Mouse (Mus musculus): Measurements from ENCODE around the gene Jrkl. TPM values are rescaled to one million over a fixed set of nuclear protein-coding genes. Genes with fewer than 3 reads are reported as not detected.

The Jrkl gene
- total and polyA plus RNA-seq, 3 experiments = 0.23 to 11.9 (median 11.3) TPM

DNA sequence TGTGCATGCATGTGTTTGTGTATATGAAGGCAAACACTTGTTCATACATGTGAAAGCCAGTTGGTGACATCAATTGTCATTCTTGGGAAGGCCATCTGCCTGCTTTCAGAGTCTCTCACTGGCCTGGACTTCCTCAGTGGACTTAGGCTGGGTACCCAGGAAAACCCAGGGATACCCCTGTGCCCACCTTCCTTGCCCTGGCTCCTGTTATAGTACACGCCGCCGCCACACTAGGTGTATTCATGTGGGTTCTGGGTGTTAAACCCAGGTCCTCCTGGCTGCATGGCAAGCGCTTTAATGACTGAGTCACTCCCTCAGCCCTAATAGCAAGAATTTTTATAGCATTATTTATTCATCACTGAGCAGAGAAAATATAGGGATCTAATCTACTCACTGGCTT lies 51.0 kb downstream of the Jrkl start:
- no peak for ATAC-seq (ENCODE audit: extremely low read depth, insufficient number of reproducible peaks, low FRiP score, poor library complexity, severe bottlenecking)
- TF ChIP-seq GATA2 (IDR thresholded peaks at IDR 0.05; ENCODE audit: borderline replicate concordance, low read depth, low read length) = no peak
- no peak for TF ChIP-seq POLR2AphosphoS5 (IDR thresholded peaks at IDR 0.05; ENCODE audit: insufficient replicate concordance, low read depth, low read length)
- no peak for TF ChIP-seq GATA1 (IDR thresholded peaks at IDR 0.05; ENCODE audit: borderline replicate concordance, low read length)
- no peak for TF ChIP-seq TAL1 (conservative IDR thresholded peaks at IDR 0.05; ENCODE audit: low read depth, low read length)
- no peak for TF ChIP-seq CTCF (IDR thresholded peaks at IDR 0.05; ENCODE audit: low read depth, low read length)
- no peaks in the 10 kb centered on the region for H3K4me1 ChIP-seq (ENCODE audit: insufficient read depth, low read depth, low read length)

More for the DNA sequence above, 51.0 kb downstream of the Jrkl start:
- H3K27me3 ChIP-seq (ENCODE audit: insufficient read depth, low read length) = no peaks in the 10 kb centered on the region
- no peak overlapping the region for H3K4me3 ChIP-seq (ENCODE audit: low read depth, low read length)
- no peak for DNase-seq (ENCODE audit: low spot score)
- H3K9me3 ChIP-seq (replicated peaks) = no peaks in the 10 kb centered on the region
- H3K36me3 ChIP-seq (replicated peaks) = no peaks in the 10 kb centered on the region

Other genes with a start within 250 kb of the Jrkl start
- gene Ccdc82, start 1.1 kb upstream of the Jrkl start, total RNA-seq (2014; fragmentation: Nextera tagmentation) = 72.8 and 74.6 TPM in 2 replicates
- gene Ccdc82, start 1.1 kb upstream of the Jrkl start, total RNA-seq (2017) = 52.1 and 59.1 TPM in 2 replicates
- gene Ccdc82, start 1.1 kb upstream of the Jrkl start, polyA plus RNA-seq (2012) = 2.2 and 3.6 TPM in 2 replicates
- gene Maml2, start 52.1 kb upstream of the Jrkl start, total RNA-seq (2014; fragmentation: Nextera tagmentation) = 5.4 and 5.7 TPM in 2 replicates
- gene Maml2, start 52.1 kb upstream of the Jrkl start, total RNA-seq (2017) = 0.81 and 1.3 TPM in 2 replicates
- 0.24 and 0.25 TPM in 2 replicates for gene Maml2, start 52.1 kb upstream of the Jrkl start, polyA plus RNA-seq (2012)
- not detected in 2 replicates for gene Gm17571, start 200.9 kb upstream of the Jrkl start, total RNA-seq (2014; fragmentation: Nextera tagmentation)
- gene Gm17571, start 200.9 kb upstream of the Jrkl start, total RNA-seq (2017) = not detected in 2 replicates
- gene Gm17571, start 200.9 kb upstream of the Jrkl start, polyA plus RNA-seq (2012) = not detected in 2 replicates